ENCODE assay signal across 9 mouse cellular contexts in the genomic region with DNA sequence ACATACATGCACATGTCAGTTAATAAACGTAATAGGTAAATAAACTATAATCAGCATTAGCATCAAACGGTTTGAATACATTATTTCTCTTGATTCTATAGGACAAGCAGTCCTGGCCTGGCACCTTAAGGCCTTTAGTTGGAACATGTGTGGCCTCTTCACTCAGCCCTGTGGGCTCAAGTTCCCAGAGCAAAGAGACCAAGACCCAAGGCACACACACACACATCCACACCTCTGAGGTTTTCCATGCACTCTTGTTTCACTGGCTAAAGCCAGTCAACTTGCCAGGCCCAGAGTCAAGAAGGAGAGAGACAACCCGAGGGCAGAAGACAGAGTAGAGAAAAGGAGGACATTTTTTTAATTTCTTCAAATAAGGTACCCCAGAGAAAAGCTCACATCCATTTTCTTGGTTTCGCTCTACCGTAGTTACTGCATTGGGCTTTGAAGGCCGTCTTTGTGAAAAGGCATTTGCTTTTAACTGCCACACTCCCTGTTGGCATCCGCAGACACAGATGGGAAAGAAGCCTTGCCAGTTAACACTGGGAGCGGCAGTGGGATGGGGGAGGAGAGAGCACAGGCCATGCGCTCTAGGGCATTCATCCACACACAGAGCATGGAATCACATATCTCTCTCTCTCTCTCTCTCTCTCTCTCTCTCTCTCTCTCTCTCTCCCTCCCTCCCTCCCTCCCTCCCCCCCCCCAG. TPM values are rescaled to one million over a fixed set of nuclear protein-coding genes. Genes with fewer than 3 reads are reported as not detected.
DNase-seq lines count a peak whose midpoint lies in the region; ATAC-seq and TF ChIP-seq lines count a peak whose summit lies in the region.
"Had no signal": no experiment of that assay in that cellular context is flagged by ENCODE, and none has a peak within 500 bp of the region (broad histone marks: within the 10 kb centered on the region; RNA-seq: fewer than 3 reads in every experiment).

No protein-coding gene starts in this region.

- no peak overlapping the region for H3ac ChIP-seq in myocyte (ENCODE audit: control insufficient read depth, insufficient read length)

- peak; percentile 84 for ATAC-seq in frontal cortex, adult (ENCODE audit: low TSS enrichment)
- ATAC-seq in midbrain, embryonic 13.5 days: peak; percentile 67; the same call in 1 of the 2 replicates
- peak; percentile 69 for ATAC-seq in heart, embryonic 15.5 days (replicated peaks; ENCODE audit: insufficient number of reproducible peaks, insufficient read depth, low FRiP score, low read depth)

- no peak overlapping the region for H3K27ac ChIP-seq in midbrain, embryonic 13.5 days
- no peak overlapping the region for H3K27ac ChIP-seq in midbrain, embryonic 10.5 days (replicated peaks)
- peak overlapping the region; percentile 64 for H3K27ac ChIP-seq in heart, embryonic 15.5 days
- H3K27ac ChIP-seq: liver, embryonic 15.5 days had no signal

- no peak overlapping the region for H3K4me3 ChIP-seq in midbrain, embryonic 13.5 days (replicated peaks)
- no peak overlapping the region for H3K4me3 ChIP-seq in midbrain, embryonic 10.5 days
- H3K4me3 ChIP-seq in heart, embryonic 15.5 days: no peak overlapping the region
- no peak overlapping the region for H3K4me3 ChIP-seq in myocyte
- H3K4me3 ChIP-seq: liver, embryonic 15.5 days had no signal

- H3K79me2 ChIP-seq in myocyte (ENCODE audit: control insufficient read depth, insufficient read depth): no peaks in the 10 kb centered on the region

- WGBS in midbrain, embryonic 13.5 days: 71% methylated on average over 9 of the region's 9 CpGs
- 77% methylated on average over 9 of the region's 9 CpGs for WGBS in midbrain, embryonic 10.5 days
- 55% methylated on average over 9 of the region's 9 CpGs for WGBS in heart, embryonic 15.5 days

- no peaks in the 10 kb centered on the region for H3K9me3 ChIP-seq in midbrain, embryonic 13.5 days
- H3K9me3 ChIP-seq in midbrain, embryonic 10.5 days (replicated peaks): peaks cover 2% of the 10 kb centered on the region
- H3K9me3 ChIP-seq in heart, embryonic 15.5 days (replicated peaks): no peaks in the 10 kb centered on the region
- H3K9me3 ChIP-seq: liver, embryonic 15.5 days had no signal

- H3K4me2 ChIP-seq in midbrain, embryonic 13.5 days (replicated peaks): no peak overlapping the region
- 0 out of 2 replicates have a peak overlapping the region, but pooled peaks have one; percentile 2 for H3K4me2 ChIP-seq in heart, embryonic 15.5 days
- H3K4me2 ChIP-seq in myocyte (ENCODE audit: low read depth): peak overlapping the region; percentile 43
- H3K4me2 ChIP-seq: liver, embryonic 15.5 days had no signal

- no peaks in the 10 kb centered on the region for H3K27me3 ChIP-seq in midbrain, embryonic 13.5 days
- H3K27me3 ChIP-seq in midbrain, embryonic 10.5 days (ENCODE audit: low read depth, poor library complexity, severe bottlenecking): no peaks in the 10 kb centered on the region
- no peaks in the 10 kb centered on the region for H3K27me3 ChIP-seq in heart, embryonic 15.5 days
- H3K27me3 ChIP-seq in myocyte (ENCODE audit: control insufficient read depth, insufficient read depth, insufficient read length): no peaks in the 10 kb centered on the region
- H3K27me3 ChIP-seq: liver, embryonic 15.5 days had no signal

- DNase-seq in frontal cortex, postnatal 25 days (ENCODE audit: low spot score in 2 of 2): no peak
- DNase-seq in midbrain, embryonic 10.5 days (ENCODE audit: low spot score): no peak
- no peak for DNase-seq in gastrocnemius, adult 18-20 months (ENCODE audit: low spot score)
- no peak for DNase-seq in embryo, embryonic 11 days

- no peak for TF ChIP-seq POLR2A in myocyte (IDR thresholded peaks at IDR 0.05; ENCODE audit: insufficient read length, low read depth)

- no peak overlapping the region for H3K9ac ChIP-seq in midbrain, embryonic 13.5 days (replicated peaks)
- no peak overlapping the region for H3K9ac ChIP-seq in heart, embryonic 15.5 days
- H3K9ac ChIP-seq: liver, embryonic 15.5 days had no signal

- H3K36me3 ChIP-seq in midbrain, embryonic 13.5 days: no peaks in the 10 kb centered on the region
- no peaks in the 10 kb centered on the region for H3K36me3 ChIP-seq in midbrain, embryonic 10.5 days
- no peaks in the 10 kb centered on the region for H3K36me3 ChIP-seq in heart, embryonic 15.5 days
- H3K36me3 ChIP-seq in myocyte (ENCODE audit: control insufficient read depth, insufficient read depth): no peaks in the 10 kb centered on the region
- H3K36me3 ChIP-seq: liver, embryonic 15.5 days had no signal

- 0 out of 2 replicates have a peak, but pooled peaks cover 2% of the 10 kb centered on the region for H3K4me1 ChIP-seq in midbrain, embryonic 13.5 days (replicated peaks)
- no peaks in the 10 kb centered on the region for H3K4me1 ChIP-seq in midbrain, embryonic 10.5 days
- peaks cover 45% of the 10 kb centered on the region for H3K4me1 ChIP-seq in heart, embryonic 15.5 days (replicated peaks)

TF ChIP-seq in myocyte, 11 proteins besides CTCF, POLR2A, EP300 and RAD21:
- no peak for TF ChIP-seq REST (IDR thresholded peaks at IDR 0.05; ENCODE audit: insufficient read depth, insufficient read length)
- no peak for TF ChIP-seq TCF12 (IDR thresholded peaks at IDR 0.05; ENCODE audit: insufficient read depth, poor library complexity, severe bottlenecking)
- no peak for TF ChIP-seq E2F4 (IDR thresholded peaks at IDR 0.05; ENCODE audit: insufficient read depth)
- TF ChIP-seq TCF3 (IDR thresholded peaks at IDR 0.05; ENCODE audit: insufficient read length, low read depth): no peak
- no peak for TF ChIP-seq CEBPB (IDR thresholded peaks at IDR 0.05; ENCODE audit: insufficient read depth, poor library complexity, severe bottlenecking)
- no peak for TF ChIP-seq SRF (IDR thresholded peaks at IDR 0.05; ENCODE audit: control insufficient read depth, insufficient read length, low read depth)
- no peak for TF ChIP-seq POLR2AphosphoS2 (IDR thresholded peaks at IDR 0.05; ENCODE audit: insufficient read length, low read depth)
- no peak for TF ChIP-seq USF1 (IDR thresholded peaks at IDR 0.05; ENCODE audit: low read depth)
- no peak for TF ChIP-seq MYOG (IDR thresholded peaks at IDR 0.05; ENCODE audit: control insufficient read depth in 1 of 3, insufficient read depth in 1 of 3, insufficient read length in 2 of 3, low read depth in 2 of 3)
- no peak for TF ChIP-seq MYOD1 (IDR thresholded peaks at IDR 0.05; ENCODE audit: control insufficient read depth in 1 of 3, insufficient read length in 2 of 3, low read depth in 2 of 3)
- no peak for TF ChIP-seq MAX (IDR thresholded peaks at IDR 0.05; ENCODE audit: low read depth)
TF ChIP-seq in myocyte: peak in this region for 0.

RNA-seq across cellular contexts. Expression of gene Tec, which starts 22.2 kb away (rescaled TPM):
- 4.0 and 5.1 TPM in 2 replicates for polyA plus RNA-seq in midbrain, embryonic 13.5 days (2015; fragmentation: Nextera tagmentation; extraction: Ambion mirVana)
- 3.2 and 4.6 TPM in 2 replicates for polyA plus RNA-seq in midbrain, embryonic 10.5 days (2016; fragmentation: Nextera tagmentation; extraction: Ambion mirVana)
- polyA plus RNA-seq in heart, embryonic 15.5 days (2015; fragmentation: Nextera tagmentation; extraction: Ambion mirVana): 17.8 and 19.0 TPM in 2 replicates
- 1.5 TPM for polyA plus RNA-seq in myocyte (2012; fragmentation: generic; extraction: Trizol)
- total RNA-seq in gastrocnemius, adult 18-20 months (2021): 1 to 10 TPM; 2.0 to 2.7 TPM
